Mouse (Mus musculus): ENCODE data around the gene Eln. TPM values are rescaled to one million over a fixed set of nuclear protein-coding genes. Genes with fewer than 3 reads are reported as not detected.

Eln gene
- polyA plus RNA-seq, 1 experiment from 2014 or later: 188 TPM

DNA sequence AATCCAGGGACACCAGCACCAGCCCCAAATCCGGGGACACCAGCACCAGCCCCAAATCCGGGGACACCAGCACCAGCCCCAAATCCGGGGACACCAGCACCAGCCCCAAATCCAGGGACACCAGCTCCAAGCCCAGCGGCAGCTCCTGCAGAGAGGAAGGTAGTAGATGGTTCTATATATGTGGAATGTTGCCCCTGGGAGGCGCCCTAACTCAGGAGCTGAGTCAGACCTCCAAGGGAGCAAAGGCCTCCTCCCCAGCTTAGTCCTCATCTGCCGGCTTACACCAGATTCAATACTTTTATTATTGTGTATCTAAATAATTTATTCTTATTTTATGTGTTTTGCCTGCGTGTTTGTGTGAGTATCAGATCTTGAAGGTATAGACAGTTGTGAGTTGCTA lies 36.0 kb downstream of the Eln start:
- WGBS: 63% methylated on average over 7 of the region's 7 CpGs
- peaks cover 59% of the 10 kb centered on the region for H3K36me3 ChIP-seq (ENCODE audit: control insufficient read depth, insufficient read depth, low read length)
- ATAC-seq (ENCODE audit: low read depth): no peak

DNA sequence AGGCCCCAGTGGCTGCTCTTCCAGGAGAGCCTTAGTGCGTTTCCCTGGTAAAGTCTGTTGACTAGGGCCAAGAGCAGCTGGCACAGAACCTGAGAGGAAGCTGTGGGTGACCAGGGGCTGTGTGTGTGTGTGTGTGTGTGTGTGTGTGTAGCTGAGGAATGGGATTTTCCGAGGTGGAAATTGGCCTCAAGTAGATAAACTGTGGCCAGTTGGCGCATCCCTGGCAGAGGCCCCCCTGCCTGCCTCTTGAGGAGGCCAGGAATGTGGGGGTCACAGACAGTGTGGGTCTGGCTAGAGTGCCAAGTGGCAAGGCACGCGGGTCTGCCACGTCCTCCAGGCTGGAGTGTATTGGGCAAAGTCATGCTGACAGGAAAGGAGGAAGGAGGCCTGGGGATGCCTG lies 37.8 kb downstream of the Eln start:
- DNase-seq (ENCODE audit: low spot score): peak; percentile 16
- H3K27ac ChIP-seq (replicated peaks; ENCODE audit: low read depth, low read length): no peak overlapping the region
- ATAC-seq (ENCODE audit: low read depth): no peak
- H3K4me1 ChIP-seq (ENCODE audit: control insufficient read depth, insufficient read depth, low read length): no peaks in the 10 kb centered on the region
- H3K4me2 ChIP-seq (ENCODE audit: low read depth, low read length): no peak overlapping the region
- no peaks in the 10 kb centered on the region for H3K27me3 ChIP-seq (replicated peaks; ENCODE audit: control insufficient read depth, insufficient read depth, low read length)
- 50% methylated on average over 6 of the region's 6 CpGs for WGBS
- peaks cover 50% of the 10 kb centered on the region for H3K36me3 ChIP-seq (ENCODE audit: control insufficient read depth, insufficient read depth, low read length)
- no peak overlapping the region for H3K9ac ChIP-seq (ENCODE audit: low read depth, low read length)
- H3K9me3 ChIP-seq (ENCODE audit: control insufficient read depth, low read length): no peaks in the 10 kb centered on the region
- H3K4me3 ChIP-seq (ENCODE audit: low read depth, low read length): no peak overlapping the region

More for the DNA sequence above, 36.0 kb downstream of the Eln start:
- no peak overlapping the region for H3K27ac ChIP-seq (replicated peaks; ENCODE audit: low read depth, low read length)
- no peaks in the 10 kb centered on the region for H3K27me3 ChIP-seq (replicated peaks; ENCODE audit: control insufficient read depth, insufficient read depth, low read length)
- no peak overlapping the region for H3K9ac ChIP-seq (ENCODE audit: low read depth, low read length)
- H3K4me2 ChIP-seq (ENCODE audit: low read depth, low read length): no peak overlapping the region
- H3K9me3 ChIP-seq (ENCODE audit: control insufficient read depth, low read length): no peaks in the 10 kb centered on the region
- H3K4me1 ChIP-seq (ENCODE audit: control insufficient read depth, insufficient read depth, low read length): no peaks in the 10 kb centered on the region
- DNase-seq (ENCODE audit: low spot score): no peak
- H3K4me3 ChIP-seq (ENCODE audit: low read depth, low read length): no peak overlapping the region

DNA sequence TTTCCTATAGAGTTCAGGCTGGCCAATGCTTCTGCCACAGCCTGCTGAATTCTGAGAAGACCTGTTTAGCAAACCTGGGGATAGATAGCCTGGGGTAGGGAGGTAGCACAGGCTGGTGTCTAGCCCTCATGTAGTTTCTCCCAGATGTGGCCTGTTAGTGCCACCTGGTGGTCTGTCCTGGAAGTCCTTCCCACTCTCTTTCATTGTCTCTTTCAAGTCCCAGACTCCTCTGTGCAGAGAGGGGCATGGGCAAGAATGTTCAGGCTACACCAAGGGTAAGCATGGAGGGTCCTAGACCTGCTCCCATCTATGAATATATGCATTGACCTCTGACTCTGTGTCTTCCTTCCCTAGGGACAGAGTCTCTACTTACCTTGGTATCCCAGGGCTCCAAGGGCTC lies 43.0 kb downstream of the Eln start:
- no peaks in the 10 kb centered on the region for H3K4me1 ChIP-seq (ENCODE audit: control insufficient read depth, insufficient read depth, low read length)
- H3K9ac ChIP-seq (ENCODE audit: low read depth, low read length): no peak overlapping the region
- peak; percentile 57 for DNase-seq (ENCODE audit: low spot score)
- peak; percentile 56 for ATAC-seq (ENCODE audit: low read depth)
- H3K9me3 ChIP-seq (ENCODE audit: control insufficient read depth, low read length): no peaks in the 10 kb centered on the region
- no peaks in the 10 kb centered on the region for H3K27me3 ChIP-seq (replicated peaks; ENCODE audit: control insufficient read depth, insufficient read depth, low read length)
- no peak overlapping the region for H3K27ac ChIP-seq (replicated peaks; ENCODE audit: low read depth, low read length)
- no peak overlapping the region for H3K4me3 ChIP-seq (ENCODE audit: low read depth, low read length)
- peaks cover 23% of the 10 kb centered on the region for H3K36me3 ChIP-seq (ENCODE audit: control insufficient read depth, insufficient read depth, low read length)
- H3K4me2 ChIP-seq (ENCODE audit: low read depth, low read length): no peak overlapping the region

- Histone ChIP-seq H3K27ac (replicated peaks; ENCODE audit: low read depth, low read length) (no peak overlapping the region), H3K27me3 (replicated peaks; ENCODE audit: control insufficient read depth, insufficient read depth, low read length) (no peaks in the 10 kb centered on the region), H3K9me3 (ENCODE audit: control insufficient read depth, low read length) (no peaks in the 10 kb centered on the region), H3K4me3 (ENCODE audit: low read depth, low read length) (no peak overlapping the region), H3K4me1 (ENCODE audit: control insufficient read depth, insufficient read depth, low read length) (no peaks in the 10 kb centered on the region), H3K36me3 (ENCODE audit: control insufficient read depth, insufficient read depth, low read length) (no peaks in the 10 kb centered on the region), H3K4me2 (ENCODE audit: low read depth, low read length) (no peak overlapping the region), H3K9ac (ENCODE audit: low read depth, low read length) (no peak overlapping the region)
- 48% methylated on average over 2 of the region's 2 CpGs for WGBS
- ATAC-seq (ENCODE audit: low read depth): no peak
- DNase-seq (ENCODE audit: low spot score): no peak
Measured at GRCm38 (mm10) chr5:134695539-134695938, 51.6 kb downstream of the Eln start.

DNA sequence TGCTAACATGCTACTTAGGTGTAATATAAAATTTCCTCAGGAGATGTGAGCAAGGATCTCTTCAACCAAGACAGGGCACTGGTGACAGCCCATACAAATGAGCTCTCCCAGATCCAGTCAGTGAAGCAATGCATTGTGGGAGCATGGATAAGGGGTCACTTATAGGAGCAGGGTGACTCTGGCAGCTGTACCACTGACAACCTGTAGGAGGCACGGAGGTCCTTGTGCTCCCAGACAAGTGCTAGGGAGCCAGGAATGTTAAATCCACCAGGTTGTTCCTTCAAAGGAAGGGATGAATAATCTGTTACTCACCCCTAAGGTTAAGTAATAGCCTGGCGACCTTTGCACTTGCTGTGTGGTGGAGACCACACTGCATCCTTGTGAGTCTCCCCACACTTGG lies 52.0 kb downstream of the Eln start:
- no peaks in the 10 kb centered on the region for H3K9me3 ChIP-seq (ENCODE audit: control insufficient read depth, low read length)
- no peak overlapping the region for H3K4me2 ChIP-seq (ENCODE audit: low read depth, low read length)
- ATAC-seq (ENCODE audit: low read depth) (no peak), DNase-seq (ENCODE audit: low spot score) (no peak)
- H3K27ac ChIP-seq (replicated peaks; ENCODE audit: low read depth, low read length): no peak overlapping the region
- H3K9ac ChIP-seq (ENCODE audit: low read depth, low read length): no peak overlapping the region
- no peaks in the 10 kb centered on the region for H3K4me1 ChIP-seq (ENCODE audit: control insufficient read depth, insufficient read depth, low read length)
- 17% methylated on average over 2 of the region's 2 CpGs for WGBS
- no peaks in the 10 kb centered on the region for H3K27me3 ChIP-seq (replicated peaks; ENCODE audit: control insufficient read depth, insufficient read depth, low read length)
- no peaks in the 10 kb centered on the region for H3K36me3 ChIP-seq (ENCODE audit: control insufficient read depth, insufficient read depth, low read length)
- H3K4me3 ChIP-seq (ENCODE audit: low read depth, low read length): no peak overlapping the region

GRCm38 (mm10) chr5:134692704-134693103 lies 54.4 kb downstream of the Eln start:
- DNase-seq (ENCODE audit: low spot score): no peak
- Histone ChIP-seq H3K4me2 (ENCODE audit: low read depth, low read length) (no peak overlapping the region), H3K4me1 (ENCODE audit: control insufficient read depth, insufficient read depth, low read length) (no peaks in the 10 kb centered on the region; the same call in 1 of the 2 replicates), H3K36me3 (ENCODE audit: control insufficient read depth, insufficient read depth, low read length) (no peaks in the 10 kb centered on the region), H3K4me3 (ENCODE audit: low read depth, low read length) (no peak overlapping the region), H3K27me3 (replicated peaks; ENCODE audit: control insufficient read depth, insufficient read depth, low read length) (no peaks in the 10 kb centered on the region), H3K9ac (ENCODE audit: low read depth, low read length) (no peak overlapping the region), H3K9me3 (ENCODE audit: control insufficient read depth, low read length) (no peaks in the 10 kb centered on the region), H3K27ac (replicated peaks; ENCODE audit: low read depth, low read length) (no peak overlapping the region)
- no peak for ATAC-seq (ENCODE audit: low read depth)
- WGBS: 69% methylated on average over 1 of the region's 1 CpGs

DNA sequence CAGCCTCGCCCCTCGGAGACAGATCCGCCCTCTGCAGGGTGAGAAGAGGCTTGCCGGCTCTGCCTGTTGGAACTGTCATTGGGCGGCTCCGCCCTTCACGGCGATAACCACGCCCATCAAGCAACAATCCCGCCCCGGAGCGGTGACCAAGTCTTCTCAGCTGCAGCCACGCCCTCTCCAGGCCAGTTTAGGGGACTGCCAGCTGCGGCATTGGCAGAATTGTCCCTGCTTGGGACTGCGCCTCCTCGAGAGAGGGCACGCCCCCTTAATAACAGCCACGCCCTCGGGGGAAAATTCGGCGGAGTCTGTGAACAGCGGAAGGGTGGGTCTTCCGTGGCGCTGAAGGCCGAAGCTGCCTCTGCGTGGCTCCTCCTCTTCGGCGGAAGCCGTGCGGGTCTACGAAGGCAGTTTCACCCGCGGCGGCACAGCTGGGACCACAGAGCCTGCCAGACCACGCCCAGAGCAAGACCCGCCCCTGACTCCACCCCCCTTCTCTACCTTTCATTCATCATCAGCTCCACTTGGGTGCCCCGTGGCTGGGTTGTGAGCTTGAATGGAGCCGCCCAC lies 58.3 kb downstream of the Eln start:
- DNase-seq (ENCODE audit: low spot score) (peak; percentile 99), ATAC-seq (ENCODE audit: low read depth) (peak; percentile 97)
- no peaks in the 10 kb centered on the region; the same call in 1 of the 2 replicates for H3K4me1 ChIP-seq (ENCODE audit: control insufficient read depth, insufficient read depth, low read length)

GRCm38 (mm10) chr5:134688086-134688717 lies 58.9 kb downstream of the Eln start, which contains the start of gene Limk1:
Gene Limk1, minus strand, starts transcription at chr5:134688598.
- Histone ChIP-seq H3K4me3 (ENCODE audit: low read depth, low read length) (peak within 1 kb of the TSS; percentile 81), H3K27me3 (replicated peaks; ENCODE audit: control insufficient read depth, insufficient read depth, low read length) (no peaks in the 10 kb centered on the region), H3K9ac (ENCODE audit: low read depth, low read length) (peak within 1 kb of the TSS; percentile 83), H3K36me3 (ENCODE audit: control insufficient read depth, insufficient read depth, low read length) (peaks cover 23% of the 10 kb centered on the region), H3K27ac (replicated peaks; ENCODE audit: low read depth, low read length) (peak within 1 kb of the TSS; percentile 81), H3K9me3 (ENCODE audit: control insufficient read depth, low read length) (no peaks in the 10 kb centered on the region), H3K4me2 (ENCODE audit: low read depth, low read length) (peak within 1 kb of the TSS; percentile 65), H3K4me1 (ENCODE audit: control insufficient read depth, insufficient read depth, low read length) (no peaks in the 10 kb centered on the region; the same call in 1 of the 2 replicates)
- DNase-seq (ENCODE audit: low spot score) (no peak), ATAC-seq (ENCODE audit: low read depth) (peak; percentile 1; the same call in 1 of the 2 replicates)
- WGBS: under 1% methylated on average over 16 of the region's 69 CpGs

More for the DNA sequence above, 58.3 kb downstream of the Eln start:
- peaks cover 20% of the 10 kb centered on the region for H3K36me3 ChIP-seq (ENCODE audit: control insufficient read depth, insufficient read depth, low read length)
- no peaks in the 10 kb centered on the region for H3K9me3 ChIP-seq (ENCODE audit: control insufficient read depth, low read length)
- peak overlapping the region; percentile 65 for H3K4me2 ChIP-seq (ENCODE audit: low read depth, low read length)
- no peaks in the 10 kb centered on the region for H3K27me3 ChIP-seq (replicated peaks; ENCODE audit: control insufficient read depth, insufficient read depth, low read length)
- peak overlapping the region; percentile 81 for H3K4me3 ChIP-seq (ENCODE audit: low read depth, low read length)
- peak overlapping the region; percentile 83 for H3K9ac ChIP-seq (ENCODE audit: low read depth, low read length)
- 0% methylated on average over 18 of the region's 38 CpGs for WGBS
- H3K27ac ChIP-seq (replicated peaks; ENCODE audit: low read depth, low read length): peak overlapping the region; percentile 81

GRCm38 (mm10) chr5:134687187-134687586 lies 59.9 kb downstream of the Eln start:
- Histone ChIP-seq H3K9me3 (ENCODE audit: control insufficient read depth, low read length) (no peaks in the 10 kb centered on the region), H3K36me3 (ENCODE audit: control insufficient read depth, insufficient read depth, low read length) (peaks cover 34% of the 10 kb centered on the region), H3K4me2 (ENCODE audit: low read depth, low read length) (peak overlapping the region; percentile 65), H3K4me3 (ENCODE audit: low read depth, low read length) (peak overlapping the region; percentile 81), H3K9ac (ENCODE audit: low read depth, low read length) (0 out of 2 replicates have a peak overlapping the region, but pooled peaks have one; percentile 83), H3K27me3 (replicated peaks; ENCODE audit: control insufficient read depth, insufficient read depth, low read length) (no peaks in the 10 kb centered on the region), H3K27ac (replicated peaks; ENCODE audit: low read depth, low read length) (no peak overlapping the region), H3K4me1 (ENCODE audit: control insufficient read depth, insufficient read depth, low read length) (no peaks in the 10 kb centered on the region; the same call in 1 of the 2 replicates)
- no peak for DNase-seq (ENCODE audit: low spot score)
- 92% methylated on average over 1 of the region's 1 CpGs for WGBS
- ATAC-seq (ENCODE audit: low read depth): no peak
